Mouse (Mus musculus): ENCODE measurements around the gene Zfp575.
A peak's percentile ranks its signal among the peaks of the same experiment; 100 is the strongest.

Zfp575 gene

DNA sequence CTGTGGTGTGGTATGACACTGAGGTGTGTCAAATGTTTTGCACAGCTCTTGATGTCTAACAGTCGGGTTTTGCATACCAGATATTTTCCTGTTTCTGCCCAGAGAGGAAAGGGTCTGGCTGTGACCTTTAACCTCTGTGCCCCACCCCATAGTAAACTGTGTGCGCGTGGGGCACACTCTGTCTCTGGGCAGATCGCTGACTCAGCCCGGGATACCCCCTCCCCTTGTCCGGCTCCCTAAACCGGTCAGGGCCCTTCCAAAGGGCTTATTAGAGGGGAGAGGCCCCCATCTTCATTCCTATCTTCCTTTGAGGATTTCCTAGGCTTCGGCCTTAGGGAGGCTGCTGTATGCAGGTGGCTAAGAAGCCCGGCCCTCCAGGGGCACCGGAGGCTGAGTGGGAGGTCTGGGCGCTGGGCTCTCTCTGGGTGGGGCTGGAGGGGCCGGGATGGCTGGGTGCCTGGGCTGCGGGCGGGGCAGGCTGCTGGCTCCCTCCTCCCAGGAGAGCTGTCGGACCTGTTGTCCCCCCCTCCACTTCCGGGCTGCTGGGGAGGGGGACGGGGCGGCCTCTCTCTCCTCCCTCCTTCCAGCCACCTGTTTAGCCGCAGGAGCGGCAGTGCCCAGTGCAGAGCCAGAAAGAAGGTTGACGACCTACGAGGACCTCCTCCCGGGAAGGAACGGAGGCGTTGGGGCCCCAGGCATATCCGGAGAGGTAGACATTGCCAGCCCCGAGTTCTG lies 22.9 kb upstream of the Zfp575 start, which contains the start of gene Phldb3:
Phldb3 (plus strand) TSS at position 620 of the 735 bp plus-strand sequence.
- TF ChIP-seq GATA4 (IDR thresholded peaks at IDR 0.05; ENCODE audit: insufficient replicate concordance, low read length), result no peak

DNA sequence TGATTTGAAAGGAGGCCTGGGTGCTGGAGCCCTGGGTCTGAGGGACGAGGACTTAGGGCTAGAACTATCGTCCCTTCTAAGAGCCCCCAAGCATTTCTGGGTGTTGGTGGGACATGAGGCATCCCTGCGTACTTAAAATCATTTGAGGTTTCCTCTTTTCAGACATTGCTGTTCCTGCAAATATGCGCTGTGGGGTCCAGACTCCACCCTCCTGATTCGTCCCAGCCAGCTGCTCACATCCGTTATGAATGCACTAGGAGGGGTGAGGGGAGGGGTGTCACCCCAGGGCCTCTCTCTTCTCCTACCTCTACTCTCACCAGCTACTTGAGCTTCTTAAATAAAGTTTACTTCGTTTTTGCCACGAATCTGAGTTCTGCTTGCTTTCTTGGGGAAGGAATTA lies 21.1 kb upstream of the Zfp575 start:
- no peak for TF ChIP-seq GATA4 (IDR thresholded peaks at IDR 0.05; ENCODE audit: insufficient replicate concordance, low read length)

DNA sequence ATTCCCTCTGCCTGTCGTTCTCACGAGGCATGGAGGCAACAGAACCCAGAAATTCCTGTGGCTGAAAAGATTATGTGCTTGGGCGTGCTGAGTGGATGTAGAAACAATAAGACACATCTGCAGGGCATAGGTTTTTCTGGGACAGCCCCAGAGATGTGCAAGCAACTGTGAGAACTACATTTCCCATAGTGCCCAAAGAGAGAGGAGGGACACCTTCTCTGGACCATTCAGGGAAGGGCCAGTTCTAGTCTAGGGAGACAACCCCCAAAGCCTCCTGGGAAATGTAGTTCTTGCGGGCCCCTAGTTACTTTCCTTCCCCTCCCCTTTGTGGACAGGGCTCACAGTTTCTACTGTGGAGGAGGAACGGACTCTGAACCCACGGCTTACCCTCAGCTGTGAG lies 20.6 kb upstream of the Zfp575 start:
- TF ChIP-seq GATA4 (IDR thresholded peaks at IDR 0.05; ENCODE audit: insufficient replicate concordance, low read length), result no peak

DNA sequence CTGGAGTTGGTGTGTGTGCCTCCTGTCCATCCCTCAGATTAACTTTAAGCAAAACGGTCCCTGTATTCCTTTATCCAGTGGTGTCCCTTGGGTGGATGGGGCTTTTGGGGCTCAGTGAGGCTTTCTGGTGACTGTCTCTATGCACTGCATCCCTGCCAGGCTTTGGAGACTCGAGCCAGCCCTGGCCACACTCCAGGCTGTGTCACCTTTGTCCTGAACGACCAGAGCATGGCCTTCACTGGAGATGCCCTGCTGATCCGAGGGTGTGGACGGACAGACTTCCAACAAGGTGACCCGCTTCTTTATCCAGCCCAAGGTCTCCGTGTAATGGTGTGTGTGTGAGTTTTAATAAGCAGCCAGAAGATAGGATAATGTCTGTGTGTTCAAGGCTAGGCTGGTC lies 18.6 kb upstream of the Zfp575 start:
- TF ChIP-seq GATA4 (IDR thresholded peaks at IDR 0.05; ENCODE audit: insufficient replicate concordance, low read length), result peak; percentile 12; the same call in 1 of the 2 replicates

DNA sequence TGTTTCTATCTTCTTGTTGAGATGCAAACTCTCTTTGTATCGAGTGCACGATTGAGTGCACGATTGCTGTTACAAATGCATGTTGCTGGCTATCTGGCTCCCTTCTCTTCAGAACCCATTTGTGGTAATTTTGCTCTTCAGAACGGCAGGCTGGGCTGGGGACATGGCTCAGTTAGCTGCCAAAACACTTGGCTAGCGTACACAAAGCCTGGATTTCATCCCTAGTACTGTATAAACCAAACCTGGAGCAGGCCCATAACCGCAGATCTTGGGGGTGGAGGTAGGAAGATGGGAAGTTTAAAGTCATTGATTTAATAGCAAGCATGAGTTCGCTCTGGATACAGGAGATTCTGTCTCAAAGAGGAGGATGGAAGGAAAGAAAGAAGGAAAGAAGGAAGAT lies 18.1 kb upstream of the Zfp575 start:
- no peak for TF ChIP-seq GATA4 (IDR thresholded peaks at IDR 0.05; ENCODE audit: insufficient replicate concordance, low read length)

DNA sequence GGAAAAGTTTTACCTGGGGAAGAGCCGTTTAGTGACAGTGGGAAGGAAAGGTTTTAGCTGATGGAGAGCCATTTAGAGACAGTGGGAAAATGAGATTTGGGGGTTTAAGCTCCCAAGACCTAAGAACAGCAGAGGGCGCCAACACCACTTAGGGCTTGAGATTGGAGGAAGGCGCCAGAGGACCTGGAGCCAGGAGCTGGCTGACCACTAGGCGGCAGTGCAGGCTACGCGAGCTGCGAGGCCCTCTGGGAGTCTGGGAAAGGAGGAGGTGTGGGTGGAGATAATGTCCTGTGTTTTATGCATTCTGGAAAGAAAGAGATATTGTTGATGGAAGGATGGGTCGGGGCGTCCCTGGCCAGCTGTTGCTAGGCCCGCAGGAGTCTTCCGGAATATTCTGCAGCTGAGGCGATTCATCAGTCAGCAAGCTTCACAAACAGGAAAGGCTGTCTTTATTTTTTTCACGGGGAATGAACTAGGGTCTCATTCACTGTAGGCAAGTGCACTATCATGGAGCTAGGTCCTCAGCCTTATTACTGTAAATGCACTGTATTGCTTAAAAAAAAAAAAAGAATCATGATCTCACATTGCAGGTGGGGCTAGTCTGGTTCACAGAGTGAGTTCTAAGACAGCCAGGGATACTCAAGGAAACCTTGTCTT lies 13.6 kb upstream of the Zfp575 start:
- TF ChIP-seq GATA4 (IDR thresholded peaks at IDR 0.05; ENCODE audit: insufficient replicate concordance, low read length), result peak; percentile 66; the same call in 1 of the 2 replicates

DNA sequence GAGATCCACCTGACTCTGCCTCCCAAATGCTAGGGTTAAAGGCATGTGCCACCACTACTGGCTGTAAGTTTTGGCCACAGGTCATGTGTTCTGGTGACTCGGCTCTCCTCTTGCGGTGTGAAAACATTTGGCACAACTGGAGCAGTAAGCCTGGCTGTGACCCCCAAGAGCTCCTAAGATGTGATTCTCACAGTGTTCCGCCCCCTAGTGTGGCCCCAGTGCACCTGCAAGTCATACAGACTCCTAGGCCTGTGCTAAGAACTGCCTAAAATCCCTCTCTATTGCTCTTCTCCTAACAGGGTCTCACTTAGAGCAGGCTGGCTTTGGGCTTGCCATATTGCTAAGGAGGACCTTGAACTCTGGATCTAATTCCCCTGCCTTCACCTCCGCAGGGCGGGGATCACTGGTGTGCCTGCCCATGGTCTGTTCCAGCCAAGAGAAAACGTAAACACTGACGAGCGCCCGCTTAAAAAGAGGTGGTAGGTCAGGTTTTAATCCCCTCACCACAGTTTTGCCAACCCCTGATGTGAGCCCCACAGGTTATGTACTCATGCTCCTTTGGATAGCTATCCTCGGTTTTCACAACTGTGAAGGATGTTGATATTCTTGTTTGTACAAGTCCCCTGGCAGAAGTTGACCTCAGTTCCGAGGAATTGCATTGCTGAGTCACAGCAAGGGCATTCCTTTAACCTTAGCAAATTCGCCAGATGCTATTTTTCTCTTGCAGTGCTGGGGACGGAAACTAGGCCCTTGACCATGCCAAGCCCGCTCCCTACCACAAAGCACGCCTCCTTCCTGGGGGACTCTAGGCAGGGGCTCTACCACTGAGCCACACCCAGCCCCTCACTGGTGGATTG lies 12.0 kb upstream of the Zfp575 start:
- no peak for TF ChIP-seq GATA4 (IDR thresholded peaks at IDR 0.05; ENCODE audit: insufficient replicate concordance, low read length)

DNA sequence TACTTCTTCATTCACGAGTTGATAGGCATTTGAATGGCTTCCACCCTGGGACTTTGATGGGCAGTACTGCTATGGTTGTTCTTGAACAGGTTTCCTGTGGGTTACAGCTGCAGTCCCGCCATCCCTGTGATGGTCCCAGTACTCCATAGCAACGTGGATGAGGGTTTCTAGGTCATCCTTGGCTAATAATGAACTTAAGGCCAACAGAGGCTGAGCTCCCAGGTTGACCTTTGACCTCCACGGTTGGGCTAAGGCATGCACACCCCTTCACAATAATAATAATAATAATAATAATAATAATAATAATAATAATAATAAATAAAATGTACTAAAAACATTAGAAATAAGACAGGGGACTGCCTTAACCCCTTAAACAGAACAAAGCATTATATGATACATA lies 10.7 kb upstream of the Zfp575 start:
- TF ChIP-seq GATA4 (IDR thresholded peaks at IDR 0.05; ENCODE audit: insufficient replicate concordance, low read length), result no peak

DNA sequence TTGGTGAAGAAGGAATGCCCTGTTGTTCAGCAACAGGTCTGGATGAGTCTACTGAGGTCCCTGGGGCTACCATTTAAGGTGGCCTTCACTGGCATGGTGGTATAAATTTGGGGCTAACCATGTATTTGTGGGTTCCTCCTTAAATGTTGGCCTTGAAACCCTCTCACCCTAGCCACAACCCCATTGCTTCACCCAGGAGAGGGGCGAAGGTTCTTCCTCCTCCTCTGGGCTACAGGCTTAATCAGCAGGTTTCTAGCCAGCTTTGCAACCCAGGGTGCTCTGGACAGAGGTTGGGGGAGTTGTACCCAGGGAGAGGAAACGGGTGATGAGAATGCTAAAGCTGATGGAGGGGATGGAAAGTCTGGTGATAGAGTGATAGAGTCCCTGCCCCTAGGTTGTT lies 8.0 kb upstream of the Zfp575 start:
- TF ChIP-seq GATA4 (IDR thresholded peaks at IDR 0.05; ENCODE audit: insufficient replicate concordance, low read length), result no peak

DNA sequence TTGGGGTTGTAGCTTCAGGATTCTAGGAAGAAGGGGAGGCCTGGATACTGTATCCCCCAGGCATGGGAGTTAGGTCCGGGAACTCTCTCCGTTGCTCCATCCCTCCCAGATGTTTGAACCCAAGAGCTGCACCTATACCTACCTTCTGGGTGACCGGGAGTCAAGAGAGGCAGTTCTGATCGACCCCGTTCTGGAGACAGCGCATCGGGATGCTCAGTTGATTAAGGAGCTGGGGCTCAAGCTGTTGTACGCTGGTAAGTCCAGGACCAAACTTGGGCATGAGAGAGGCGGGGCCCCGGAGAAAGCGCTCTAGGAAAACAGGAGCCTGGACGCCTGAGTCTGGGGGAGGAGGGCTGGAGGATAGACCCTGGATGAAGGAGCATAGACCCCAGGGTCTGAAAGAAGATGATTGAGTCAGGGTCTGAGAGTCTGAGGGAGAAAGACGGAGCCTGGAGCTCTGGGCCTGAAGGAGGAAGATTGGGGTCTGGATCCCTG lies 6.9 kb upstream of the Zfp575 start:
- TF ChIP-seq GATA4 (IDR thresholded peaks at IDR 0.05; ENCODE audit: insufficient replicate concordance, low read length), result no peak

DNA sequence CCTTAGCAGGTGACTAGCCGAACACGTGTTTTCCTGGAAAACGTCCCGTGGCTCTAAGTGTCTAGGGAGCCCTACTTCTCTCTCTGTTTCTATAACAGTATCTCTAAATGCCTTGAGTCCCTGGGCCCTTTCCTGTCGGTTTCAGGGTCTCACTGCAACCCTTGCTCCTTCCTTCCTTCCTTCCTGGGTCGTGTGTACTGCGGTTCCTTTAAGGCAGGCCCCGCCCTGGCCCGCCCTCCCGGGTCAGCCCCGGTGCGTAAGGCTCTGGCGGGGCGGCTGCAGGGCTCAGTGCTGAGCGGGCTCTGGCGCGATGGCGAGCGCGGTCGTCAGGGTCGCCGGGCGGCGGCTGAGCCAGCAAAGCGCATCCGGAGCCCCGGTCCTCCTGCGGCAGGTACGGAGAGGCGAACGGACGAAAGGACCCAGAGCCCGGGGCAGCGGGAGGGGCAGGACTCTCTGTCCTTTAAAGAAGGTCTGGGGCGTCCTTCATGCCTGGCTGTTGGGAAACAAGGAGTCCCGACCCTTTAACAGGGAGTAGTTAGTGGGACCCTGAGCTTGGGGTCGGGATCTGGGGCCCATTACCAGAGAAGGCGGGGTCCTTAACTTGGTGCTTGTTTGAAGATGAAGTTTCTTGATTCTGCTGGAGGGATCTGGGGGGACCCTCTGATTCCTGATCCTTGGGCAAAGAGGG lies 6.3 kb upstream of the Zfp575 start:
- TF ChIP-seq GATA4 (IDR thresholded peaks at IDR 0.05; ENCODE audit: insufficient replicate concordance, low read length), result no peak

DNA sequence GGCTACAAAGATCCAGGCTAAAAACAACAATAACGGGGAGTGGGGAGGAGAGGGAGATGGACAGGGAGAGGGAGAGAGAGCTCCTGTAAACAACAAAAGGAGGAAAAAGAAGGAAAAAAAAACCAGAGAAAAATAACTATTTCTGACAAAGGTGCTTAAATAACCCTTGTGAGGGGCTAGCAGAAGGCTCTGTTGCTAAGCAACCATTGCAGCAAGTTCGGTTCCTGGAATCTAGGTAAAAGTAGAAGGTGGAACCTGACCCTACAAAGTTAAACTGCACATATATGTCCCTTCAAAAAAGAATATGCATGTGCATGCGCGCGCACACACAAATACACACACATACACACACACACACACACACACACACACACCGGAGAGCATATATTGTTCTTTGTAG lies 5.3 kb upstream of the Zfp575 start:
- TF ChIP-seq GATA4 (IDR thresholded peaks at IDR 0.05; ENCODE audit: insufficient replicate concordance, low read length), result no peak

DNA sequence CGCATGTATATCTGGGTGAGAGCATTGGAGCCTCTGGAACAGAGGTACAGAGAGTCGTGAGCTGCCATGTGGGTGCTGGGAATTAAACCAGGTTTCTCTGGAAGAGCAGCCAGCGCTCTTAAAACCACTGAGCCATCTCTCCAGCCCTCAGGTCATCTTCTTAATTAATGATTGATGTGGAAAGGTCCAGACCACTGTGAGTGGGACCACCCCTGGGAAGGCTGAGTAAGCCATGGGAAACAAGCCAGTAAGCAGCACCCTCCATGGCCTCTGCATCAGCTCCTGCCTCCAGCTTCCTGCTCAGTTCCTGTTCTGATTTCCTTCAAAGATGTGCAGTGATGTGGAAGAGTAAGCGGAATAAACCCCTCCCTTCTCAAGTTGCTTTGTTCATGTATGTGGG lies 4.7 kb upstream of the Zfp575 start:
- TF ChIP-seq GATA4 (IDR thresholded peaks at IDR 0.05; ENCODE audit: insufficient replicate concordance, low read length), result no peak

DNA sequence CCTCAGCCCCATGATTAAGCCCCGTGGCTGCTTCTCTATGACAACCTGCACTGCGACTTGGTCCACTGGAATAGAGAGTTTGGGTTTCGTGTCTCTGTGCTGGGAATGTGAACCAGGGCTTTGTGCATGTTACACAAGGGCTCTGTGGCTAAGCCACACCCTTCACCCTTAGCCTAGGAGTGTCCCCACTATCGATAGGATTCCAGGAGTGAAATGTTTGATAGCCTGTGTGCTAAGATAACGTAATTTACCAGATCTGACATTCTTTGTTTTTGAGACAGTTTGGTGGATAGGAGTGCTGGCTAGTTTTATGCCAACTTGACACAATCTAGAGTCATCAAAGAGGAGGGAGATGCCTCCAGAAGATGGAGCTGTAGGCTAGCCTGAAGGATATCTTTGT lies 4.3 kb upstream of the Zfp575 start:
- no peak for TF ChIP-seq GATA4 (IDR thresholded peaks at IDR 0.05; ENCODE audit: insufficient replicate concordance, low read length)

DNA sequence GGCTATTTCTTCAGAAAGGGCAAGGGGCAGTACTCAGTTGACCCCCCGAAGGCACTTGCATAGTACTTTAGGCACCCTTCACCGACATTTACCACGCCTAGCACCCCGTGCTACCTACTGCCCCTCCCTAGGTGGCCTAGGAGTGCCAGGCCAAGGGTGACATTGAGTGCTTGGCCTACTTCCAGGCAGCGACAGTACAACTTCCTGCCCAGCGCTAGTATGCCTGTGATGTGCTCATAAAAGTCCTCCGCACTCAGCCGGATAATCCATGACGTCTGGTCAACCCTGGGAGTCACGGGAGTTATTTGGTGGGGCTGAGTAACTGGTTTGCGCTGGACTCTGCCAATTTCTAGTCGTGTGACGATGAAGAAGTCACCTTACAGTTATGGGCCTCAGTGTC lies 895 bp upstream of the Zfp575 start:
- no peak for TF ChIP-seq GATA4 (IDR thresholded peaks at IDR 0.05; ENCODE audit: insufficient replicate concordance, low read length)
